Mouse (Mus musculus) CD8-positive naive resting alpha-beta T cell, adult 57 days (primary cell): ENCODE data around the gene Tex30. TPM values are rescaled to one million over a fixed set of nuclear protein-coding genes. Genes with fewer than 3 reads are reported as not detected.

Experiments used
- total RNA-seq: library from RNA; stranded (reverse); gene quantifications from one replicate; pipeline ENCODE4 v1.2.4, GENCODE M21; 2023

Tex30 gene
- 33.5 TPM for total RNA-seq

GRCm38 (mm10) chr1:44102259-44102717, at the start of gene Tex30:
TSS of gene Tex30 (minus strand) at chr1:44102441.

GRCm38 (mm10) chr1:44147563-44148381, 45.5 kb upstream of the Tex30 start, which contains the start of gene Ercc5:
TSS of gene Ercc5 (plus strand) at chr1:44147744.

GRCm38 (mm10) chr1:44118239-44119054, 16.2 kb upstream of the Tex30 start, which contains the start of the genes Kdelc1 and Bivm:
TSS of gene Kdelc1 (minus strand) at chr1:44118808.
TSS of gene Bivm (plus strand) at chr1:44118957.

GRCm38 (mm10) chr1:44061836-44062235, 40.4 kb downstream of the Tex30 start, which contains the start of gene Gm8251:
TSS of gene Gm8251 (minus strand) at chr1:44061936.

Other genes starting within 250 kb of the Tex30 start
- gene Tpp2, start 168.8 kb downstream of the Tex30 start, total RNA-seq, result 109 TPM
- not detected for gene Mettl21c, start 82.4 kb downstream of the Tex30 start, total RNA-seq
- 0.28 TPM for gene Gm8251, start 40.5 kb downstream of the Tex30 start, total RNA-seq
- 3.5 TPM for gene Kdelc1, start 16.4 kb upstream of the Tex30 start, total RNA-seq
- gene Bivm, start 16.5 kb upstream of the Tex30 start, total RNA-seq, result 6.5 TPM
- gene Ercc5, start 45.3 kb upstream of the Tex30 start, total RNA-seq, result 28.5 TPM
- gene Mettl21e, start 116.5 kb upstream of the Tex30 start, total RNA-seq, result not detected